Mouse (Mus musculus): Measurements from ENCODE around the gene Spns1.

GRCm38 (mm10) chr7:126373007-126373406 is 4.2 kb downstream of the Spns1 start:
- TF ChIP-seq CTCF (IDR thresholded peaks at IDR 0.05) (no peak), EP300 (IDR thresholded peaks at IDR 0.05) (no peak)

Data from lung, postnatal 0 days (tissue).